Mouse (Mus musculus): Measurements from ENCODE around the gene Gm47841. TPM values are rescaled to one million over a fixed set of nuclear protein-coding genes. Genes with fewer than 3 reads are reported as not detected.

The Gm47841 gene
- total and polyA plus RNA-seq, 2 experiments, result not detected

DNA sequence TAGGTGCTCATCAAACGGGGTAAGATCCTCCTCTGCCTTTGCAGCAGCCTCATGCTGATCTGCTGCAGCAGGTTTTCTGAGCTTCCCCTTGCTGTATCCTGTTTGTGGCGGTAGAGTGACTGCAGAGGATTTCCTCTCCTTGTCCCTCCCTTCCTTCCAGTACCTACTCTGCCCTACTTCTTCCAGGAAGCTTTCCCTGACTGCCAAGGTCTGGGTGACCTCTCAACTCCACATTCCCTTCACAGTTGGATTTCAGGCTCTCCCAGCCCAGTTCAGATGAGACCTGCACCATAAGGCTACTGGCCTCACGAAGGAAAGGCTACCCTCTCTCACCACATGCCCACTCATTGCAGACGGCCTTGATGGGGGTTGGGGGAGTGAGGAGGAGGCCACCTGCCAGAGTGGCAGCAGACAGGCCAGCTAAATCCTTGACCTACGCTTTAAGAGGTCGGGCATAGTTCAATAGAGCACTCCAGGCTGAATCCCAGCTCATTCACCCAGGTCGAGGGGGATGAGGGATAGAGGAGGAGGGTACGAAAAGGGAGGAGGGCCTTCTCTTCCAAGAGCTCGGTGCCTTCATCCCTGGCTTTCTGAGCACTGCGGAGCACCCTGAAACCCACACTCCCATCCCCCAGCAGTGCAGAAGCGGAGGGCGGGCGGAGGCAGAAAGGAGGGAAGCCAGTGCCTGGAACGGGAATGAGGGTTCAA, 45.1 kb upstream of the Gm47841 start:
- H3K27me3 ChIP-seq (ENCODE audit: control insufficient read depth, insufficient read depth, low read length), result no peaks in the 10 kb centered on the region
- H3K79me2 ChIP-seq (ENCODE audit: control insufficient read depth, insufficient read depth, low read length), result no peaks in the 10 kb centered on the region
- no peak overlapping the region for H3K27ac ChIP-seq (replicated peaks; ENCODE audit: insufficient read depth, low read depth, low read length)
- H3K4me3 ChIP-seq (ENCODE audit: insufficient read depth, low read depth, low read length), result no peak overlapping the region
- WGBS, result 42% methylated on average over 14 of the region's 14 CpGs
- peaks cover 11% of the 10 kb centered on the region for H3K4me1 ChIP-seq (ENCODE audit: control insufficient read depth, insufficient read depth, low read length)
- no peaks in the 10 kb centered on the region for H3K36me3 ChIP-seq (ENCODE audit: control insufficient read depth, insufficient read depth, low read length)
- DNase-seq (ENCODE audit: extremely low read depth, low read depth, low spot score), result peak; percentile 65
- no peak overlapping the region for H3K9ac ChIP-seq (ENCODE audit: low read depth, low read length)
- no peak for TF ChIP-seq CTCF (IDR thresholded peaks at IDR 0.05; ENCODE audit: low read depth, low read length)
- TF ChIP-seq POLR2A (IDR thresholded peaks at IDR 0.05; ENCODE audit: extremely low read depth, insufficient read depth, low read length), result no peak

- WGBS, result 97% methylated on average over 8 of the region's 8 CpGs
- Histone ChIP-seq H3K27ac (replicated peaks; ENCODE audit: insufficient read depth, low read depth, low read length) (no peak overlapping the region), H3K36me3 (ENCODE audit: control insufficient read depth, insufficient read depth, low read length) (no peaks in the 10 kb centered on the region), H3K79me2 (ENCODE audit: control insufficient read depth, insufficient read depth, low read length) (no peaks in the 10 kb centered on the region), H3K27me3 (ENCODE audit: control insufficient read depth, insufficient read depth, low read length) (no peaks in the 10 kb centered on the region), H3K4me1 (ENCODE audit: control insufficient read depth, insufficient read depth, low read length) (peaks cover 14% of the 10 kb centered on the region), H3K4me3 (ENCODE audit: insufficient read depth, low read depth, low read length) (no peak overlapping the region), H3K9ac (ENCODE audit: low read depth, low read length) (no peak overlapping the region)
- no peak for DNase-seq (ENCODE audit: extremely low read depth, low read depth, low spot score)
- no peak for TF ChIP-seq POLR2A (IDR thresholded peaks at IDR 0.05; ENCODE audit: extremely low read depth, insufficient read depth, low read length)
- TF ChIP-seq CTCF (IDR thresholded peaks at IDR 0.05; ENCODE audit: low read depth, low read length), result no peak
Measured at GRCm38 (mm10) chr15:101091551-101091950, 44.4 kb upstream of the Gm47841 start.

DNA sequence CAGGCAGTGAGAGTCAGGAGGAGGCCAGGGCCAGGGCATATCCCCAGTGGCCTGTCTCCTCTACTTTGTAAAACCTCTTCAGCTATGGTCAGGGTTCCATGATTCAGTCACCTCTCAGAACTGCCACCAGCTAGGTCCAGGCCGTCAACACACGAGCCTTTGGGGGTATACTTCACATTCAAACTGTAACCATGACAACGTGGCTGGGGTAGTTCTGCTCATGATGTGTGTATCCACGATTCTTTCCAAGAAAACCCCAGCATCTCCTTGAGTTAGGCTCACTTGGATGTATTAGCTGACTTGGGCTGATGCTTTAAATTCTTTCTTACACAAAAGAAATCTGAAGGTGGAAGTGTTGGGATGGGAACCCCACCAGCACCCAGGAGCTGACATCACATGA, 41.1 kb upstream of the Gm47841 start:
- Histone ChIP-seq H3K27ac (replicated peaks; ENCODE audit: insufficient read depth, low read depth, low read length) (no peak overlapping the region), H3K36me3 (ENCODE audit: control insufficient read depth, insufficient read depth, low read length) (no peaks in the 10 kb centered on the region), H3K27me3 (ENCODE audit: control insufficient read depth, insufficient read depth, low read length) (no peaks in the 10 kb centered on the region), H3K9ac (ENCODE audit: low read depth, low read length) (no peak overlapping the region), H3K4me1 (ENCODE audit: control insufficient read depth, insufficient read depth, low read length) (peaks cover 19% of the 10 kb centered on the region), H3K4me3 (ENCODE audit: insufficient read depth, low read depth, low read length) (no peak overlapping the region), H3K79me2 (ENCODE audit: control insufficient read depth, insufficient read depth, low read length) (no peaks in the 10 kb centered on the region)
- WGBS, result 94% methylated on average over 4 of the region's 4 CpGs
- TF ChIP-seq POLR2A (IDR thresholded peaks at IDR 0.05; ENCODE audit: extremely low read depth, insufficient read depth, low read length) (no peak), CTCF (IDR thresholded peaks at IDR 0.05; ENCODE audit: low read depth, low read length) (no peak)
- DNase-seq (ENCODE audit: extremely low read depth, low read depth, low spot score), result no peak

DNA sequence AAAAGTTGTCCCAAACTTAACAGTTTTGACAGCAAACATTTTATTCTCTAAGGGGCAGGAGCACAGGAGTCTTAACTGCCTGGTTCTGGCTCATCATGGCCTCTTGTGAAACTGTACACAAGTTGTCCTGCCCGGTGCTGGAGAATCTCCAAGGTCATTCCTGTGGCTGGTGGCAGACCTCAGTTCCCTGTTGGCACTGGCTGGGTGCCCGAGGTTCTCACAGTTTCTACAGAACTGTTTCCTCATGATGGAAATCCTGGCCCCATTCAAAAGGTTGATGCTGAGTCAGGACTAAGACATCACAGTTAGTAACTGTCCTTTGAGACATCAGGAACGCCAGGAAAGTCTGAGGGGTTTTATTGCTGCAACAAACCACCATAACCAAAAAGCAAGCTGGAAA, 39.8 kb upstream of the Gm47841 start:
- Histone ChIP-seq H3K4me3 (ENCODE audit: insufficient read depth, low read depth, low read length) (no peak overlapping the region), H3K27ac (replicated peaks; ENCODE audit: insufficient read depth, low read depth, low read length) (peak overlapping the region; percentile 34), H3K27me3 (ENCODE audit: control insufficient read depth, insufficient read depth, low read length) (no peaks in the 10 kb centered on the region), H3K79me2 (ENCODE audit: control insufficient read depth, insufficient read depth, low read length) (no peaks in the 10 kb centered on the region), H3K9ac (ENCODE audit: low read depth, low read length) (no peak overlapping the region), H3K4me1 (ENCODE audit: control insufficient read depth, insufficient read depth, low read length) (peaks cover 12% of the 10 kb centered on the region), H3K36me3 (ENCODE audit: control insufficient read depth, insufficient read depth, low read length) (no peaks in the 10 kb centered on the region)
- WGBS, result 10% methylated on average over 3 of the region's 3 CpGs
- peak; percentile 98 for DNase-seq (ENCODE audit: extremely low read depth, low read depth, low spot score)
- TF ChIP-seq CTCF (IDR thresholded peaks at IDR 0.05; ENCODE audit: low read depth, low read length), result no peak
- TF ChIP-seq POLR2A (IDR thresholded peaks at IDR 0.05; ENCODE audit: extremely low read depth, insufficient read depth, low read length), result no peak

DNA sequence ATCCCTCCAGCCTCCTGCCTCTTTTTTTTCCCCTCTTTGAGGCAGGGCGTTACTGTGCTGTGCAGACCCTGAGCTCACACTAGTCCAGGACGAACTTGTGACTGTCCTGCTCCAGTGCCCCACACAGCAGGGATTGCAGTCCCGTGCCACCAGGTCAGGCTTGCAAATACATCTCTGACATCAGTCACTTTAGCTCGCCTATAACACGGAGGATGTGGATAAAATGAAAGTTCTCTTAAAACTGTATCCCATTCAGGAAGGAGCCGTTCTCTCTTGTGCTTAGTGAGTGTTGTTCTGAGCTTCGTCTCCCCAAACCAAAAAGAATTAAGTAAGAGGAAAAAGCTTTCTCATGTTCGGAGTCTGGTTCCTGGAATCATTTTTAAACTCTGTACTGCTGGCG, 39.3 kb upstream of the Gm47841 start:
- peak overlapping the region; percentile 2; the same call in 1 of the 2 replicates for H3K9ac ChIP-seq (ENCODE audit: low read depth, low read length)
- H3K27me3 ChIP-seq (ENCODE audit: control insufficient read depth, insufficient read depth, low read length), result no peaks in the 10 kb centered on the region
- TF ChIP-seq CTCF (IDR thresholded peaks at IDR 0.05; ENCODE audit: low read depth, low read length) (no peak), POLR2A (IDR thresholded peaks at IDR 0.05; ENCODE audit: extremely low read depth, insufficient read depth, low read length) (no peak)
- H3K36me3 ChIP-seq (ENCODE audit: control insufficient read depth, insufficient read depth, low read length), result no peaks in the 10 kb centered on the region
- no peaks in the 10 kb centered on the region for H3K79me2 ChIP-seq (ENCODE audit: control insufficient read depth, insufficient read depth, low read length)
- H3K4me3 ChIP-seq (ENCODE audit: insufficient read depth, low read depth, low read length), result peak overlapping the region; percentile 5; the same call in 1 of the 2 replicates
- DNase-seq (ENCODE audit: extremely low read depth, low read depth, low spot score), result peak; percentile 65
- peak overlapping the region; percentile 34 for H3K27ac ChIP-seq (replicated peaks; ENCODE audit: insufficient read depth, low read depth, low read length)
- peaks cover 8% of the 10 kb centered on the region for H3K4me1 ChIP-seq (ENCODE audit: control insufficient read depth, insufficient read depth, low read length)
- WGBS, result 27% methylated on average over 9 of the region's 9 CpGs

- 0 out of 2 replicates have a peak, but pooled peaks cover 5% of the 10 kb centered on the region for H3K79me2 ChIP-seq (ENCODE audit: control insufficient read depth, insufficient read depth, low read length)
- no peaks in the 10 kb centered on the region for H3K27me3 ChIP-seq (ENCODE audit: control insufficient read depth, insufficient read depth, low read length)
- H3K4me3 ChIP-seq (ENCODE audit: insufficient read depth, low read depth, low read length), result no peak overlapping the region
- H3K9ac ChIP-seq (ENCODE audit: low read depth, low read length), result no peak overlapping the region
- no peak for TF ChIP-seq CTCF (IDR thresholded peaks at IDR 0.05; ENCODE audit: low read depth, low read length)
- no peak for TF ChIP-seq POLR2A (IDR thresholded peaks at IDR 0.05; ENCODE audit: extremely low read depth, insufficient read depth, low read length)
- 81% methylated on average over 10 of the region's 10 CpGs for WGBS
- peak; percentile 39 for DNase-seq (ENCODE audit: extremely low read depth, low read depth, low spot score)
- H3K27ac ChIP-seq (replicated peaks; ENCODE audit: insufficient read depth, low read depth, low read length), result no peak overlapping the region
- no peaks in the 10 kb centered on the region for H3K36me3 ChIP-seq (ENCODE audit: control insufficient read depth, insufficient read depth, low read length)
- H3K4me1 ChIP-seq (ENCODE audit: control insufficient read depth, insufficient read depth, low read length), result peaks cover 8% of the 10 kb centered on the region
Measured at GRCm38 (mm10) chr15:101084499-101084898, 37.3 kb upstream of the Gm47841 start.
